Mouse (Mus musculus): ENCODE results near the gene Coa7. TPM values are rescaled to one million over a fixed set of nuclear protein-coding genes. Genes with fewer than 3 reads are reported as not detected.
"Not testable (repeated sequence)": the region's sequence is repeated elsewhere in the genome, so short reads cannot be mapped to it uniquely, and the experiment has no call there.

The Coa7 gene
- total RNA-seq, 1 experiment from 2014 or later, result 60.8 TPM

GRCm38 (mm10) chr4:108339277-108339690 lies 11.3 kb downstream of the Coa7 start:
- peak; percentile 80 for DNase-seq

- DNase-seq, result no peak
Measured at GRCm38 (mm10) chr4:108344631-108345083, 16.7 kb downstream of the Coa7 start.

- no peak for DNase-seq
Measured at GRCm38 (mm10) chr4:108345826-108346225, 17.9 kb downstream of the Coa7 start.

GRCm38 (mm10) chr4:108347111-108347510 lies 19.2 kb downstream of the Coa7 start:
- DNase-seq, result peak; percentile 52

- DNase-seq, result peak; percentile 44
Measured at GRCm38 (mm10) chr4:108348256-108348875, 20.4 kb downstream of the Coa7 start.

- DNase-seq, result no peak
Measured at GRCm38 (mm10) chr4:108349064-108349463, 21.1 kb downstream of the Coa7 start.

- DNase-seq, result peak; percentile 35
Measured at GRCm38 (mm10) chr4:108349836-108350547, 22.1 kb downstream of the Coa7 start.

- peak; percentile 82 for DNase-seq
Measured at GRCm38 (mm10) chr4:108350819-108351218, 22.9 kb downstream of the Coa7 start.

GRCm38 (mm10) chr4:108353591-108353990 lies 25.7 kb downstream of the Coa7 start:
- not testable (repeated sequence) for DNase-seq

GRCm38 (mm10) chr4:108357458-108357857 lies 29.5 kb downstream of the Coa7 start:
- DNase-seq, result no peak

GRCm38 (mm10) chr4:108358498-108358897 lies 30.6 kb downstream of the Coa7 start:
- DNase-seq, result no peak

GRCm38 (mm10) chr4:108360136-108361055 lies 32.5 kb downstream of the Coa7 start:
- DNase-seq, result peak; percentile 70

GRCm38 (mm10) chr4:108362321-108363261 lies 34.7 kb downstream of the Coa7 start:
- DNase-seq, result peak; percentile 55

GRCm38 (mm10) chr4:108363355-108364110 lies 35.6 kb downstream of the Coa7 start:
- no peak for DNase-seq

- peak; percentile 55 for DNase-seq
Measured at GRCm38 (mm10) chr4:108364111-108364476, 36.2 kb downstream of the Coa7 start.

GRCm38 (mm10) chr4:108369254-108369653 lies 41.3 kb downstream of the Coa7 start:
- peak; percentile 31 for DNase-seq

- DNase-seq, result no peak
Measured at GRCm38 (mm10) chr4:108370409-108370808, 42.5 kb downstream of the Coa7 start.

GRCm38 (mm10) chr4:108371421-108371820 lies 43.5 kb downstream of the Coa7 start:
- no peak for DNase-seq

GRCm38 (mm10) chr4:108372166-108372565 lies 44.2 kb downstream of the Coa7 start:
- DNase-seq, result no peak

- no peak for DNase-seq
Measured at GRCm38 (mm10) chr4:108379476-108379875, 51.5 kb downstream of the Coa7 start.

- DNase-seq, result peak; percentile 29
Measured at GRCm38 (mm10) chr4:108380146-108380545, 52.2 kb downstream of the Coa7 start.
